Mouse (Mus musculus): ENCODE measurements at regions not wholly inside any gene's neighbourhood (a gene's known extent, or its start where the extent isn't known, plus 50 kb on each side); places are given as distances from the start of the nearest gene placed in this dataset.
"Not testable (repeated sequence)": the region's sequence is repeated elsewhere in the genome, so short reads cannot be mapped to it uniquely, and the experiment has no call there.

DNA sequence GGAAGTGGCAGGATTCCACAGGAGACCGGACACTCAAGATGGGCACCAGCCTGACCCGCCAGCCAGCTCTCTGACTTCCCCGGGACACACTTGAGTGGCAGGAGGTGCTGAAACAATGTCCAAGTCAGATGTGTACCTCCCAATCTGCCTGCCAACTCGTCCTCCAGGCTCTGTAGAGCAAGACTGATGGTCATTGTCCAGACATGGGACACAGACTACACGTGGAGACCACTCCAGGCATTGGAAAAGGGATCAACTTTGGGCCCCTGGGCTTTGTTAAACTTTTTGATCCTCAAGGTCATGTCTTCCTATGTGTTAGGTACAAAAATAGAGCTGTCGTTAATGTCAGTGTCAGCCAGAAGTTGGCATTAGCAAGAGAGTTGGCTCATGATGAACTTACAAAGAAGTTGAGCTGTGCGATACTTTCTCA lies 214.6 kb downstream of the 3100002H09Rik start:
- DNase-seq (ENCODE audit: low spot score in 2 of 2): no peak

DNA sequence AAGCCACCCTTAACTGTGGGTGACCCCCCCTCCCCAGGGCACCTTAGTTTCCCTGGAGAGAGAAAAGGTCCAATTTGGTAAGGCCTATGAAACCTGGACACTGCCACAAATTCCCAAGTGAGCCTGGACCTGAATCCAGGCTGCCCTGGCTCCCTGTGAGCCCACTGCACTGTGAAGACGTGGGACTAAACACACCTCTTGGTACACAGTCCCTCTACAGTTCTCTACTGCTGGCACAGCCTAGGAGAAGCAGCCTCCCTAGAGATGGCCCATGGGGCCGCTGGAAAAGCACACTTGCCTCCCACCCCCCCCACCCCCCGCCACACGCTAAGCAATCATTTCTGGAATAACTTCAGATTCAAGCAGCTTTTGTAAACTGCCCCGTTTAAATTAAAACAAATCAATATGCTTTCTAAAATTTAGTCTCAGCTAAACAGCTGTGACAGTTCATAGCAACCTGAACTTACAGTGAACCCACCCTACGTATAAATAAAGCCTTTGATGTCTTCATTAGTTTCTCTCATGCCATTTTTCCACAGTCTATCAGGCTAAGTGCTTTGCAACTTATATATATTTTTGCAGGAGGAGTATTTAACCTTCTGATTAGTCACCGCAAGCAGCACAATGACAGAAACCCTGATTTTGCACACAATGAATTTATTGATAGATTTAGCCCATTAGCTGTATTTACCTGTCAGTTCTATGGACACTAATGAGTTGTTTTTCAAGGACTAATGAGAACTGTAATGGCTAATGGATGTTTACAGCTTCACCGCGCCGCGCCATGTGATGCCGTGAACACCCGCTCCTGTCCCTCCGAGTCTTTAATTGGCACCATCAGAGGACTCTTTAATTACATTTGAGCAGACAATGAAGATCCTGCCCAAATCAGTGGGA lies 215.3 kb downstream of the 3100002H09Rik start:
- no peak for DNase-seq (ENCODE audit: low spot score in 2 of 2)

DNA sequence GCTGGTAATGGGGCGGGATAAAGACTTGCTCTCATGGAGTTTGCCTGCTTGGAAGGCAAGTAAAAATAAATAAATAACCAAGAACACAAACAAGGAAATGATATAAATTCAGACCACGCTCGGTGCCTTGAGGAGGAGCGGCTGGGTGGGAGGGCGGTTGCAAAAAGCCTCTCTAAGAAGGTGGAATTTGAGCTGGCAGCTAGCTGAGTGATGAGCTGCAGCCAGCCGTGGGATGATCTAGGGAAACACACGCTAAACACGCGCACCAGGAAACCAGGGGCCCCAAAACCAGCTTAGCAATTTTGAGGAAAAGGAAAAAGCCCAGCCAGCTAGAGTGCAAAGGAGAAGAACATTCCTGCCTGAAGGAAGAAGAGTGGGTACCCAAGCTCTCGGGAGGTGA lies 217.0 kb downstream of the 3100002H09Rik start:
- DNase-seq (ENCODE audit: low spot score in 2 of 2): no peak

DNA sequence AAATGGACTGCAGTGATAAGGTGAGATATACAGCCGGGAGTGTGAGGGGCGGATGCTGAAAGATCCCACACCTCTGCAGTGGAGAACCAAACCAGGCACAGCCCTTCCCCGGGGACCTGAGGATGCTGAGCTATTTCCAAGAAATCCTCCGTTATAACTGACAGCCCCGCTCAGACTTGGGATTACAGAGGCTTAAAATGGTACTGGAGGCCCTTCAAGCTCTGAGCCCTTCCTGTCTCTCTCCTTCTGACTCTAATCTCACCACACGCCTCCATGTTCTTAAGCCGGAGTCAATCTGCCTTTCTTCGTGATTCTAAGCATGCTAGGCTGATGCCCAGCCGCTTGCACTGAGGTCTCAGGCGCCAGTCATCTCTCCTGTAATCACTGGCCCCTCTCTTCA lies 221.5 kb downstream of the 3100002H09Rik start:
- no peak for DNase-seq (ENCODE audit: low spot score in 2 of 2)

DNA sequence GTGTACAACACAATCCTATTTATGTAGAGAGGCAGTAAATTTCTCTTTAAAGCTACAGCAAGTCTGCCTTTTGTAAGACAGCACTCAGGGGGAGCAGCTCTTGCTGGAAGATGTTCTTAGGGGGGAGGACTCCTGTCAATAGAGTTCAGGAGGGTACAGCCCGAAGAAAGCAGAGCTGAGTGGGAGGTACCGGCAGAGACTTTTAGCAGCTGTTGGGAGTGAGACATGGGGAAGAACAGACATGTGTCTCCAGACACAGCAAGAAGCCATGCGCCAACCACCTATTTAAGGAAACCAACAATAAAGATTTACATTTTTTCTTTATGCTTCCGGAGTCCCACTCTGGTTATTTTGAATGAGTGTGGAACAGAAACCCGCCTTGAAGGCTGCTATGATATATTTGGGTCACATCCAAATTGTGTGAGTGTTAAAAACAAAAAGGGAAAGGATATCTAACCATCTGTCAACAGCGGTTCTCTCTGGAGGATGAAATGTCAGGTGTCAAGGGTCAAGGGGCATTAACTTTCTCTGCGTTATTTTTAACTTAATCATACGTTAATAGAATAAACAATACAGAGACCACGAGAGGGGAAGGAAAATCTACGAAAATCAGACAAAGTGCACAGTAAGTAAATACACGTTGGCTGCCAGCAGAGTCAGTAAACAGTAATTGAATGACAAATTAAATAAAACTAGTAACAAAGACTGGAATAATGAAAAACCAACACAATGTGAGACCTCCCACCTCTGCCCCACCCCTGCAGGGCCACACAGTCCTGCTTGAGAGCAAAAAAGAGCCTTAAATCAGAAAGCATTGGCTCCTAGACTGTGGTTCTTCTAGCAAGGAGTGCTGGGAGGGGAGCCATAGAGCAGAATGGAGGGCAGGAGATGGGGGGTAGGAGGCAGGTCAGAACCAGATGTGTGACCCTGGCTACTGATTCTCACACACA lies 225.2 kb downstream of the 3100002H09Rik start:
- DNase-seq (ENCODE audit: low spot score in 2 of 2): no peak

DNA sequence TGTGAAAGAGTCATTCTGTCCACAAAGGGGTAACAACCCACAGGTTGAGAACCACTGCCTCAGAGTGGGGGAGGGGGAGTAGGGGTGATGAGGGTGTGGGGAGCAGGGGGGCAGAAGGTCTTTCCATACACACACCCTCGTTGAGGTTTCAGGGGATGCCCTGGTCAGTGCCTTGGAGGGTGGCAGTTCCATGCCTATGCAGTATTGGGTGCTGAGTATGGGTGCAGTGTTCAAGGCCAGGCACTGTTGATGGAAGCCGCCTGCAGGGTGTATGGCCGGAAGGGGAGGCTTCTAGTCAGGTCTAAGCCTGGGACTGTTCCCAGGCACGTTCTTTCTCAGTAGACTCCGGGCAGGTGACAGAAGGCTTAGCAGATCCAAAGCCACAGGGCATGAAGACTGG lies 234.1 kb downstream of the 3100002H09Rik start:
- no peak for DNase-seq (ENCODE audit: low spot score in 2 of 2)

DNA sequence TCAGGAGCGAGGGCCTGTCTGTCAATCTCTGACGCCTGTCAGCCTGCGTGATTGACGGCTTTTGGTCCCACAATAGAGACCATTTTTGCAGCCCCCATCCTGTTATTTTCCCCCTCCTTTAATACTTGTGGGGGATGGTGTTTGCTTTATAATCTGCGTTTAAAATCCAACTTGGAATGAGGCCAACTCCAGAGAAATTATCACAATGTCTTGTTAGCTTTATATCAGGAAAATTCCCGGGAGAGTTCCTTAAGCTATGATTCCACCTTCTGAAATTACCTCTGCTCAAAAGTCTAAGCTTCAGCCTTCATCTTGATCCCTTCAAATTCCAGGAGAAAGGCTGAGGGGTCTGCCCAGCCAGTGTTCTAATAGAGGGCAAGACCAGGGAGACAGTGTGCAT lies 235.0 kb downstream of the 3100002H09Rik start:
- no peak for DNase-seq (ENCODE audit: low spot score in 2 of 2)

DNA sequence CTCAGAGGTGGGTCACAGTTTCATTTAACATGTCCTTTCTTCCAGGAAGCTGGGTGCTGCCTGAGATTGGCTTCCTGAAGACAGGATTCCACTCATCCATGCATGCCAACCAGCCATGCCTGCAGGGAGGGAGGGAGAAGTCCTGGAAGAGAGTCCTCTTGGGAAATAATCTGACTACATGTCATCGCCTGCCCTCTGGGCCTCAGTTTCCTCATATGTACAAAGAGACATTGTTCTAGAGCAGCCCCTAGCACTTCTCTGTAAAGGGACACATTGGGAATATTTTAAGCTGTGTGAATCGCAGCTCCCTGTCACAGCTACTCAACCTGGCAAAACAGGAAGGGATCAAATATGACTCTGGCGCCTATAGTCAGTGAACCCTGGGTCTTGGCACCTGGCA lies 241.8 kb downstream of the 3100002H09Rik start:
- DNase-seq (ENCODE audit: low spot score in 2 of 2): no peak

DNA sequence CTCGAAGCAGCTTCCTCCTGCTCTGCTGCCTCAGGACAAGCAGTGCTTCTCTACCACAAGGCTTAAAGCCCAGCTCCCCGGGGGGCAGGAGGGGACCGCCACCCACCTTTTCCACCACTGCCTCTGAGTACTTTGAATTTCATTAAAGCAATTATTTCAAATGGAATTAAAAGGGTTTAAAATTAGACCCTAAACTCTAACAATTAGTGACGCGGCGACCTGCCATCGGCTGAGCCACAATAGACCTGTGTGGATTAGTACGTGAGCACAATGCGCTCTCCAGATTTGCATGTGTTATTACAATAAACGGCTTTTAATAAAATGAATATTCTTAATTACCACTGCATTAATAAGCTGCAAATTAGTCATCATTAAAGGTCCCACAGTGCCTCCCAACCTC lies 242.5 kb downstream of the 3100002H09Rik start:
- no peak for DNase-seq (ENCODE audit: low spot score in 2 of 2)

DNA sequence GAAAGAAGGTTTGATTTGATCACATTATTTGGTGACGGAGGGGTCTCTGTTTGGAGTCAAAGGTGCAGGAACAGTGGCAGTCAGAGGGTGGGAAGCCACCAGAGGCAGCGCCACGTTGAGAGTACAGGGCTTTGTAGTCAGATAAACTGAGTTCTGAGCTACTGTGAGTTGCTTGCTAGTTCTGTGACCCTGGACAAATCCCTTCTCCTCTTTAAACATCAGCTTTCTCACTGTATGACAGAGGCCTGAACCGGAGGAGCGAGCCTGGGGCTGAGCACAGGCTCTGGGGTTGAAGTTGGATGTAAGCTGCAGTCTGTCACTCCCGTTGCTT lies 250.1 kb downstream of the 3100002H09Rik start:
- no peak for DNase-seq (ENCODE audit: low spot score in 2 of 2)

DNA sequence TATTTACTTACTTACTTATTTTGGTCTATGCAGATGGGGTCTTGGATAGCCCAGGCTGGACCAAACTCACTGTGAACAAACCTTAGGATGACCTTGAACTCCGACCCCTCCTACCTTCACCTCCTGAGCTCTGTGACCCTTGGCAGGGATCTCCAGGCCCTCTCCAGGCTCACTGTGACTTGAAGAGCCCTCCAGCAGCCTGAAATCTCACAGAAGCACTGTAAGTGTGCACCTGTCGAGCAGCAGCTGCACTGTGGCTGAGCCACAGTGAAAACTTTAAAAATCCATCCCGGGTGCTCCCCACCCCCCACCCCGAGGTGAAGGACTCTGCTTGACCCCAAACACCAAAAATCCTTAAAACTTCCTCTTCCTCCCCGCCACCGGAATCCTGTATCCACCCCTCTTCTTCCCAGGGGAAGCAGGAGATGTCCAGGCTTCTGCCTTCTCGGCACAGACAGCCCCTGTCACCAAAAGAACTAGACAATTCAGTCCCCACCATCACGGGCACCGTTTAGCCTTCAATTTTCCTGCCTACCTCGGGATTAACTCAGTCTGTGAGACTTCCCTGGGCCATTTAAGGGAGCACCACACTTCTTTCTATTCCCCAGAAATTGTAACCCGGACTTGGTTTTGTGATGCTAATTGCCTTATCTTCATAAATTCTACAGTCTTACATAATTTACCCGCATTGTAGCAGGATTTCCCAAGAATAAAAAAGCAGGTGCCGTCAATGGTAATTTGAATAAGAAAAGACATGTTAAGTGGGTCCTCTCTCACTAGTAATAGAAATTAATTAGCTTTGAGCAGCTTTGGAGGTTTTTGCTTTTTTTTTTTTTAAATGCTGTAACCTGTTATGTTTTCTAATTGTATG lies 250.7 kb downstream of the 3100002H09Rik start:
- DNase-seq (ENCODE audit: low spot score in 2 of 2): no peak

DNA sequence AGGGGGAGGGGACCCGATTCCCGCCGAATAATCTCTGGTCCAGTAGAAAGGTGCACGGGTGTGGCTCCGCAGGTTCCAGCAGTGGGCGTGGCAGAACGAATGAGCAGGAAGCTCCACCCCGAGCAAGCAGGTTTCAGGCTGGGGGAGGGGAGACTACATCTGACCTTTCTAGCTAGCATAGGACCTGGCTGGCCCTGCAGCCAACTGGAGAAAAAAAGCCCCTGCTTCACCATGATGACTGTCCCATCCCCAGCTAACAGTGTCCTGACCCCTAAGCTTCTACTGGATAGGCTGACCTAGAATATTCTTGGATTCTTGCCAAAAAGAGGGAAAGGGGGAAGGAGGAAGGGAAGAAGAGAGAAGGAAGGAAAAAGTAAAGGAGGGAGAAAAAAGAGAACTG lies 252.1 kb downstream of the 3100002H09Rik start:
- not testable (repeated sequence) for DNase-seq (ENCODE audit: low spot score in 2 of 2)

DNA sequence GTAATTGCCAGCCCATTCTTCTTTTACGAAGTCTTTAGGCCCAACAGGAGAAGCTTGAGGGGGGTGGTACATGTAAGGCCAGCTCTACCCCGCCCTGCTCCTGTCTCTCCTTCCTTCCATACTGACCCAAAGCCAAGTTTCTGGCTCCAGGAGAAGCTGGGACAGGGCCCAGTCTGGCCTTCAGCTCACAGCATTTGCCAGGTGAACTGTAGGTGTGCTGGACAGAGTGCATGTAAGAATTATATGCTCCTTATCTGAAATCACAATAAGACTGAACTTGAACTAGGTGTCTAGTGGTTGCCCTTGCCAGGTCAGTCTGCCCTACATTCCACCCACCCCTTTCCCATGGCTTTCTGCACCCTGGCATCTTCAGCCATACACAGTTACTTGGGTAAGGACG lies 260.2 kb downstream of the 3100002H09Rik start:
- no peak for DNase-seq (ENCODE audit: low spot score in 2 of 2)

DNA sequence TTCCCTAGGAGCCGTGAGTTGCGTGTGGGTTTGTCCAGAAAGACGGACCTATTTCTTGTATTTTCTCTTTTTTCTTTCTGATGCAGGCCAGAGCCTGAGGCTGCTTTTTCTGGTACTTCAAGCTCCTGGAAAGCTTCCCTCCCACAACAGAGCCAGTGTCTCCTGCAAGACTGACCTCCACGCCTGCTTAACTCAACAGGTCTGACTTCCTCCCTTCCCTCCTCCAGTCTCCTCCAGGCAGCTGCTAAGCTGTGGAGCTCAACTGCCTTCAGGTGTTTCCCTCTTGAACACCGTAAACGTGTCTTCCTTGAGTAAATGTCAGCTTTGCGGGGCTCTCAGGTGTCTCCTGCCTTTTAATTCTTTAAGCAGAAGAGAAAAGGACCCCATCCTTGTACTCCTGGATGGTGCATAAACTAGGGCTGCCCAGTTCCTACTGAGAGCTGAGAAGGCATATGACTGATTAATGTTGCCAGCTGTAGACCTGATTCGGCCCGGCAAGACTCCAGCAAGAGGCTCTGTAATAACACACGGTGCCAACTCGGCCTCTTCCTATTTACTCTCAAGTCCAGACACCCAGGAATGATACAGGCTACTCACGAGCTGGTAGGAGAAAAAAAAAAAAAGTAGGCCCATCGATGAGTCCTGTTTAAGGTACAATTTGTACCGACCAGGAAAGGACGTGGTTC lies 260.9 kb downstream of the 3100002H09Rik start:
- DNase-seq (ENCODE audit: low spot score in 2 of 2): no peak

DNA sequence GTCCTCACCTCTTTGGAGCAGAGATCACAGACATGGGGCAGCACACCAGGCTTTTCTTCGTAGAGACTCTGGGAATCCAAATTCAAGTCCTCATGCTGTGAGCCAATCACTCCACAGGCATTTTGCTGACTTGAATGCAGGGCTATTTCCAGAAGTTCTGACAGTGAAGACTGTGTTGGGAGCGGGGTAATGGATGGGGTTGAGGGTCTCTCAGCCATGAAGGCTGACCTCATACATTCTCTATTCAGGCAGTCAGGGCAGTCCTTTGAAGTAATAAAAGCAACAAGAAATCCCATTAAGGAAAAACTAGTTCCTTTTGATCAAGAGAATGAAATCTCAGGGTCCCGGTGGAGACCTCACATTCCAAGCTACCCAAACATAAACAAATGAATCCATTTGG lies 261.5 kb downstream of the 3100002H09Rik start:
- no peak for DNase-seq (ENCODE audit: low spot score in 2 of 2)

DNA sequence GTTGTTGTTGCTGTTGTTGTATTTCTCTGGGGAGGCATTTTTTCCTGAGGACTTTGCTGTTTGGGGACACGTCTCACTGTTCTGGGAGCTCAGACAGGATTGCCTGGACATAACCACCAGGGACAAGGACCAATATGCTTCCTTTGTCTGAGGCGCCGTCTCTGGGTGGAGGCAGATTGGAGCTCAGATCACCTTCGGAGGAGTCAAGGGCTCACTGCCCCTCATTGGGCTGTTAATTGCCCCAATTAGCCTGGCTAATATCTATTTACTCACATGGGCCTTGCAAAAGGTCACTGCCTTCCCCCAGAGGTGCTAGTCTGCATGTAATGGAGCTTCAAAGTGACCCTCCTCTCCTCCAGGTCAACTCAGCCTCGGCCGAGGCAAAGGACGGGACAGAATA lies 270.5 kb downstream of the 3100002H09Rik start:
- no peak for DNase-seq (ENCODE audit: low spot score in 2 of 2)

DNA sequence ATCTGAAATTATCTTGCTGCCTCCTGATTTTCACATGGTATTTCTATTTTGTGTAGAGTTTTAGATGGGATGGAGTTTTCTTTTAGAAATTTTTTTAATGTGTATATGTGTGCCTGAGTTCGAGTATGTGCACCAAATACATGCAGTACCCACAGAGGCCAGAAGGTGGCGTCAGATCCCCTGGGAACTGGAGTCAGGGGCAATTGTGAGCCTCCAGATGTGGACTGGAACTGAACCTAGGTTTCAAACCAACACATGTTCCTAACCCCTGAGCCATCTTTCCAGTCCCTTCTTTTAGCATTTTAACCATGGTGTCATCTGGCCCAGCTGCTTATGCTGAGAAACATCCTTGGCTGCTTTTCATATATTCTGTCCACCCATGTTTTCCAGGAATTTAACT lies 274.9 kb downstream of the 3100002H09Rik start:
- no peak for DNase-seq (ENCODE audit: low spot score in 2 of 2)

DNA sequence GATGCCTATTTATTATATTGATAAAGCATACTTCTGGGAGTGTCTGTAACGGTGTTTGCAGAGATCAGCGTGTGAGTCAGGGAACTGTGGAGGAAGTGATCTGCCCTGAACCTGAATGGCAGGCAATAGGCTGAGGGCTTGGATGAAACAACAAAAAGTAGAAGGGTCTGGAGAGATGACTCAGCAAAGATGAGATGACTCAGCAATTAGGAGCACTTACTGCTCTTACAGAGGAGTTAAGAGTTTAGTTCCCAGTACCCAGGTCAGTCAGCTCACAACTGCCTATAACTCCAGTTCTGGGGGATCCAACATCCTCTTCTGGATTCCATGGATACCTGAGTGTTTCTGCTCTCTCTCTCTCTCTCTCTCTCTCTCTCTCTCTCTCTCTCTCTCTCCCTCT lies 277.6 kb downstream of the 3100002H09Rik start:
- DNase-seq (ENCODE audit: low spot score in 2 of 2): no peak

DNA sequence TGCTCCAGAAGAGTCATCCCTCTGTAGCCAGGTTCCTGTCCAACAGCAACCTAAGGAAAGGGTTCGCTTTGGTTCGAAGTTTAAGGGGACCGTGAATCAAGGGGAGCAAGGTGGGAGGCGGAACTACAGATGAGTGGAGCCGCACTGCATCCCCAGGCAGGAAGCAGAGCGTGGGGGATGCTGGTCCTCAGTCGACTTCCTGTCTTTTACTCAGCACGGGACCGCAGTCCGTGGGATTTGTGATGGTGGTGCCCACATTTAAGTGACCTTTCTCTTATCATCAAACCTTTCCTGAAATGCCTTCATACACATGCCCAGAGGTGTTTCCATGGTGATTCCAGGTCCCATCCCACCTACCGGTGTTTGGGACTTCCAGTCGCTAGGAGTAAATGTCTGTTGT lies 278.2 kb downstream of the 3100002H09Rik start:
- no peak for DNase-seq (ENCODE audit: low spot score in 2 of 2)

DNA sequence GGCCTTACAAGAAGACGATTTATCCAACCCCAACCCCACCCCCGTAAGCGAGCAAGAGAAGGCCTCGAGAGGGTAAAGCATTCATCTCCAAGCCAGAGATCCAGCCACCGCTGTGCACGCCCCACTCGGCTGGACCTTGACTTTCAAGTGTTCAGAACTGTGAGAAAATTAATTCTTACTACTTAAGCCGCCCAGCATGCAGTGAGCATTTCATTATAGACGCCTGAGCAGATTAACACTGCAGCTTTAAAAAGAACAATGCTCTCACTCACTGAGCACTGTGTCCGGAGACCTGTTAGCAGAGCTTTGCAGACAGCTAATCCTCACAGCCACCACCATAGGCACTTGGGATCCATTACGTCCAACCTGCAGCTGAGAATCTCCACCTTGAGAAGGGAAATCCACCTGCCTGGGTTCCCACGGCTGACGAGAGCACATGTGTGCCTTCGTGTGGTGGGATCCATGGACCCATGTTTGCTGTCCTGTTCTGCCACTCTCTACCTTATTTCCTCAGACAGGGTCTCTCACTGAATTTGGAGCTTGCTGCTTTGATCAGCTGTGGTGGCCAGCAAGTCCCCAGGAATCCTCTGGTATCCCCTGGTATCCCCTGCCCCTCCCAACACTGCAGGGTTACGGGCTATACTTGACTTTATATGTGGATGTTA lies 281.4 kb downstream of the 3100002H09Rik start:
- DNase-seq (ENCODE audit: low spot score in 2 of 2): no peak

DNA sequence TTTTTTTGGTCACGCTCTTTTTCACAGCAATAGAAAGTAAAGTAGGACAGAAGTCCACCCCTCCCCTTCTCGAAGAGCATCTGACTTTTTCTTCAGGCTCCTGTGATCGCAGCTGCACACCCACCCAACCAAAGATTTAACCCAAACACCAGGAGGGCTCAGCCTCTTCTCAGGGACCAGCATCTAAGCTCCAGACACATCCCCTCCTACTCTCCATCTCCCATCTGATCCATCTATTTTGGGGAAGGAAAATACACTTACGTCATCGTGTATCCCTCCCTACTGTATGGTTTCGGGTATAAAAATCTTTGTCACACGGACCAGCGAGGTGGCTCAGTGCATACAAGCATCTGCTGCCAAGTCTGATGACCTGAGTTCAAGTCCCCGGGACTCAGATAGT lies 284.3 kb downstream of the 3100002H09Rik start:
- DNase-seq (ENCODE audit: low spot score in 2 of 2): no peak
